Mouse (Mus musculus) cerebellum, postnatal 4 days (tissue): ENCODE measurements around the gene Ccdc93.

Experiments used
- DNase-seq, 2 experiments: peaks; one replicate each; pipeline ENCODE4 v3.0.0; 2022; ENCODE audit warnings: low spot score in 2 of 2, mixed read lengths in 1 of 2

Gene Ccdc93

GRCm38 (mm10) chr1:121430938-121431928 lies at the start of gene Ccdc93:
Gene Ccdc93, plus strand, starts transcription at chr1:121431049.
- peak; percentile 99 for DNase-seq

- no peak for DNase-seq
Measured at GRCm38 (mm10) chr1:121381562-121381961, 49.3 kb upstream of the Ccdc93 start.

- DNase-seq = no peak
Measured at GRCm38 (mm10) chr1:121388312-121388711, 42.5 kb upstream of the Ccdc93 start.

DNA sequence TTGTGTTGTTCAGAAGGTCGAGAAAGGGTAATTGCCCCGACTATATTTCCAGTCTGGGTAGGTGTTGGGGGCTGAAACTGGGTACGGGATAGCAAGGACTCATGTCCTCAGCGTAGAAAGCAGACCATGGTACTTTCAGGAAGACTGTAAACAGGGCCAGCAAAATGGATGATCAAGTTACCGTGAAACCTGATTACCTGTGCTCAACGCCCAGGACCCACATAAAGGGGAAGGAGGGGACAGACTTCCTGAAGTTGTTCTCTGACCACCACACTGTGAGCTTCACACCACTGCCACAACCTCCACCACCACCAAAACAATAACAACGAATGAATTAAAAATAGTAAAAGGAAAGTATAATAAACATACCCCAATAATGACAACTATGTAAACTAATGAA lies 42.1 kb upstream of the Ccdc93 start:
- DNase-seq = no peak

GRCm38 (mm10) chr1:121389574-121389973 lies 41.3 kb upstream of the Ccdc93 start:
- DNase-seq = peak in 1 of 2 experiments; percentile 30

GRCm38 (mm10) chr1:121390003-121390402 lies 40.8 kb upstream of the Ccdc93 start:
- DNase-seq = no peak

GRCm38 (mm10) chr1:121390421-121390820 lies 40.4 kb upstream of the Ccdc93 start:
- DNase-seq = no peak

DNA sequence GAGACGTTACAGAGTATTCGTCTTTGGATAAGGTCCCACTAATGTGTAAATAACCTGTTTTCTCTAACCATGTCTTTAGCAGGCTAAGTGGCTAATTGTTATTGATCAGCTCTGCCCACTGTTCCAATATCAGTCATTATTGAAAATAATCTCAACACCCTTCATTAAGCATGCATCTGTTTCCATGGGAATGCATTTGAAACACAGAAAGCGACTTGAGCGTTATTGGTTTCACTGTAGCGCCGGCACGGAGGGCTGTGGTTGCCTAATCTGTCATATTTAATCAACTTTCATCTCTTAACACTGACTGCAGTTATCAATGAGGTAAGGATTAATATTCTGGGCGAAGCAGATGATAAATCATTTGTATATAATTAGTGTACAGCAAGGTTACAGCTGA lies 40.0 kb upstream of the Ccdc93 start:
- DNase-seq = no peak

DNA sequence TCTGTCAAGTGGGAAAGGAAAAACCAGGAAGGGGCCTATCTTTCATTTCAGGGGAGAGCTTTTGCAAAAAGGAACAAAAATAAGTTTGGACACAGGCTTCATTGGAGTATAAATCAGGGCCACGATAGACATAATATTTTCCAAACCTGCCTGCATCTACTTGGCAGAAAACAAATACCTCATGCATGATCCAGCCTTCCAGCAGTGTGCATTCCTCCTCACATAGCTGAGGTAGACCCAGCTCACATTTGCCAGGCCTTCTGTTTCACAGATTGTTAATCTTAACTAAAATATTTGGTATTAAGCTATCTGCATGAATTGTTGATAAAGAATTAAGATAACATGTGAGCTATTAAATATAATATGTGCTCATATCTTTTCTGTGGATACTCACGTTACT lies 37.7 kb upstream of the Ccdc93 start:
- no peak for DNase-seq

- DNase-seq = no peak
Measured at GRCm38 (mm10) chr1:121394764-121395163, 36.1 kb upstream of the Ccdc93 start.

DNA sequence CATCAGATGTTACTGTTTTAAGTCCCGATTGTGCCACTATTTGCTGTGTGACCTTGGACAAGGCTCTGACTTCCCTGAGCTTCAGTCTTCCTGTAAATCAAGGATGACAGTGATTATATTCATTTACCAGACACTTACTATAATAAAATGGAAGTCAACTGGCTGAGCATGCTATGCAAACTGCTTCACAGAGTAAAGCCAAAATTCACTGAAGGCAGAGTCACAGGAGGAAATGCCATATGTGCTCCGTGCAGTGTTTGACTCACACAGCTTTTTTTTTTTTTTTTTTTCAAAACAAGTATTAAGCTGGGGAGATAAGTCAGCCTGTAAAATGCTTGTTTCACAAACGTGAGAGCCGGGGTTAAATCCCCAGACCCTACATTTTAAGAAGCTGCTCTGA lies 34.3 kb upstream of the Ccdc93 start:
- no peak for DNase-seq

GRCm38 (mm10) chr1:121398231-121398630 lies 32.6 kb upstream of the Ccdc93 start:
- no peak for DNase-seq

DNA sequence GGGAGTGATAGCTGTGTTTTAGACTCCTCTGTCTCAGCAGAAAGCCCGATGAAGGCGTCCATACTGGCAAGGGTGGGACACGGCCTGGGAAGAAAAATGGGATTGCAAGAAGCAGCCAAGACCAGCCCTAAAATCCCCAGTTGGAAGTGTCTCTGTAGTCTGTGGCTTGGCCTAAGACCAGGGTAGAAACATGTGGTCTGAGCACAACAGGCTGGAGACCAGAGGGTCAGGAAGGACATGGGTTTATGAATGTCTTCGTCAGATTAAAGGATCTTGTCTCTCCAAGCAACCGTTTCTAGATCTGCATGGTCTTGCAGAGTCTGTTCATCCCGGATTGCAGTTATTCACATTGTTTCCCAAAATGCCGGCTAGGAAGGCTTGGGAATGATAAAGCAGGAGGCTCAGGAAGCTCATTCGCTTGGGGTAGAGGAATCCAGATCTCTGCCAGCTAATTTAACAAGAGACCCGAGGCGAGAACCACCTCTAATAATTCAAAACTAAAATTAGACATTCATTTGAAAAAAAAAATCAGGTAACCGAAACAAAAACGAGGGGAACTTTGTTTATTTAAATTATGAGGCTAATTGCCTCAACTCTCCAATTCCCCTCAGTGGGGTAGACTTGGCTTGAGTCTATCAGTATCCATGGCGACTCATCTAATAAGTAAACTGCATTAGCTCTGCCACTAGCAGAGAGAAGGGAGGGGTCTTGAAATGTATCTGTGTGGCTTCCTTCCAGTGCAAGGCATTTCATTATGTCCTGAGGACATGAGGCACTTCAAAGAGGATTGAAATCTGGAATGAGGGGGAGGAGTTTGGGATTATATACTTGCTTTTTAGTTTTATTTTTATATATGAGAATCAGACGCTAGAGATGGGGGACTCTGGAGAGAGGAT lies 31.6 kb upstream of the Ccdc93 start:
- no peak for DNase-seq

- DNase-seq = peak in 1 of 2 experiments; percentile 18
Measured at GRCm38 (mm10) chr1:121400243-121400642, 30.6 kb upstream of the Ccdc93 start.

GRCm38 (mm10) chr1:121419084-121419483 lies 11.8 kb upstream of the Ccdc93 start:
- peak in 1 of 2 experiments; percentile 42 for DNase-seq

DNA sequence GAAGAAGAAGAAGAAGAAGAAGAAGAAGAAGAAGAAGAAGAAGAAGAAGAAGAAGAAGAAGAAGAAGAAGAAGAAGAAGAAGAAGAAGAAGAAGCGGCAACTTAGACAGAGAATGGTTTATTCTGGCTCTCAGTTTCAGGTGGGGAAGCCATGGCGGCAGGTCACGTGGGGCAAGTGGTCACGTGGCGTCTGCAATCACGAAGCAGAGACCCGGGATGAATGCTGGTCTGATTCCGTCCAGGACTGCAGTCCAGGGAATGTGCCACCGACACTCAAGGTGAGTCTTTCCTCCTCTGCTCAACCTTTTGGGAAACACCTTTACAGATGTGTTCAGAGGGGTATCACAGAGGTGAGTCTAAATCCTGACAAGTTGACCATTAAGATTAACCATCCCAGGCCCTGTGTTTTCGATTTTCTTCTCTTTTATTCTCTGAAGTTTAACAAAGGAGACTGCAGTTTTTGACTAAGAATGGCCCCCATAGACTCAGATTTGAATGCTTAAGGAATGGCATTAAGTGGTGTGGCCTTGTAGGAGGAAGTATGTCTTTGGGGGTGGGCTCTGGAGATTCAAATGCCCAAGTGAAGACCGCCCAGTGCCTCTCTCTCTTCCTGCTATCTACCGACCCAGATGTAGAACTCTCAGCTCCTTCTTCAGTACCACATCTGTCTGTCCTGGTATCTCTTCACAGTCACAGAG lies 11.1 kb upstream of the Ccdc93 start:
- no peak for DNase-seq

GRCm38 (mm10) chr1:121430183-121430937 lies 489 bp upstream of the Ccdc93 start:
- DNase-seq = no peak

GRCm38 (mm10) chr1:121435981-121436380 lies 5.1 kb downstream of the Ccdc93 start:
- DNase-seq = no peak

DNA sequence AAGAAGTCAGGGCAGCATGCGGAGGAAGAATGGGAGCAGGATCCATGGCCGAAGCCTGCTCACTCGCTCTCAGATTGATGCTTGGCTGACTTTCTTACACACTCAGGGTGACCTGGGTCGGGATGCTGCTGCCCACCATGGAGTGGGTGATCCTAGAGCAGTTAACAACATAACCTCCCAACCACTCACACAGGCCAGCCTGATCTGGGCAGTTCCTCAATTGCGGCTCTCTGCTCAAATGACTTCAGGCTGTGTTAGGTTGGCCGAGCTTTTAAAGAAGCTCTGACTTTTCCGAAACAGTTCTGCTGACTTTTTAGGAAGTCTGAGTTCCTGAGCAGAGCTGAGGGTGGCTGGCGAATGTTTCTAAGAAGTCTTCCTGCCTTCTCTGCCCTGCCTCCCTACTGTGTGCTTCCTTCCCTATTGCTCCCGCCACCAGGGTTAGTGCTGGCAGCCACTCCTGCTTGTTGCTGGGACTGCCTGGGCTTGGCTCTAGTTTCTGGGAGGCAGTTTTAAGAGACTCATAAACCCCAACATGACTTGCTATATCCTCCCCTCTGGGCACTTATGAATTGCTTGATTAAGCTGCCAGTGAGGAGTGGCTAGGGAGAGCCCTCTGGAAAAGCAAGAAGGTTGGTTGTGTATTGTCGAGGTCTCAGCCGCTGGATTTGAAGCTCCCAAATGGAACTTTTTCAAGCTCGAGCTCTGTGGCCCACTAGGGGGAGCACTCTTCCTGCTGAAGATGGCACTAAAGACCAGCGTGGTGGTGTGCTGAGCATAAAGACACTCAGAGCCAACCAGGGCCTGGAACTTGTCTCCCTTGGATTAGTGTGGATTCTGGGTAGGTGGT lies 9.9 kb downstream of the Ccdc93 start:
- DNase-seq = peak; percentile 49 to 62

DNA sequence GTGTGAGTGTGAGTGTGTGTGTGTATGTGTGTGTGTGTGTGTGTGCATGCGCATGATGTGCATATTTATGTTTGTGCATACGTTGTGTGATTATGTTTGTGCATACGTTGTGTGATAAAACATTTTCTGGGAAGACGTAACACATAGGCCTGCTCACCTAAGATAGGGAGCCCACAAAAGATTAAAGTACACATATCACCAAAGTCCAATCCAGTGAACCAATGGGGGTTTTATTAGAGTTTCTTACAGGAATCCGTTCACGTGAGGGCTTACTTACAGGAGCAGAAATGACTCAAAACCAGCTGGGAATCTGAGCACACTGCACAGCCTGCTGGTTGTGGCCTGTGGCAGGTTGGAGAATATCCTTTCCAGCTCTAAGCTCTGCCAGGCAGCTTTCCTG lies 13.3 kb downstream of the Ccdc93 start:
- DNase-seq = no peak
